Mouse (Mus musculus): ENCODE results near the gene Smoc1.

Gene Smoc1

GRCm38 (mm10) chr12:81026995-81027942 is 661 bp downstream of the Smoc1 start:
- DNase-seq: peak; percentile 24

- no peak for DNase-seq
These were observed 1.8 kb downstream of the Smoc1 start for GRCm38 (mm10) chr12:81028291-81028920.

GRCm38 (mm10) chr12:81029731-81030130 is 3.1 kb downstream of the Smoc1 start:
- DNase-seq: no peak

GRCm38 (mm10) chr12:81031579-81031978 is 5.0 kb downstream of the Smoc1 start:
- no peak for DNase-seq

- no peak for DNase-seq
These were observed 6.9 kb downstream of the Smoc1 start for GRCm38 (mm10) chr12:81033389-81034041.

GRCm38 (mm10) chr12:81034042-81034417 is 7.4 kb downstream of the Smoc1 start:
- no peak for DNase-seq

GRCm38 (mm10) chr12:81035850-81036249 is 9.2 kb downstream of the Smoc1 start:
- no peak for DNase-seq

- DNase-seq: no peak
These were observed 17.0 kb downstream of the Smoc1 start for GRCm38 (mm10) chr12:81043616-81044015.

GRCm38 (mm10) chr12:81046926-81047325 is 20.3 kb downstream of the Smoc1 start:
- peak; percentile 40 for DNase-seq

GRCm38 (mm10) chr12:81049661-81050060 is 23.1 kb downstream of the Smoc1 start:
- no peak for DNase-seq

GRCm38 (mm10) chr12:81055000-81055705 is 28.5 kb downstream of the Smoc1 start:
- no peak for DNase-seq

GRCm38 (mm10) chr12:81055811-81056210 is 29.2 kb downstream of the Smoc1 start:
- no peak for DNase-seq

GRCm38 (mm10) chr12:81057619-81058018 is 31.0 kb downstream of the Smoc1 start:
- DNase-seq: no peak

GRCm38 (mm10) chr12:81058561-81058960 is 32.0 kb downstream of the Smoc1 start:
- no peak for DNase-seq

GRCm38 (mm10) chr12:81061831-81062361 is 35.3 kb downstream of the Smoc1 start:
- no peak for DNase-seq

GRCm38 (mm10) chr12:81063336-81063955 is 36.8 kb downstream of the Smoc1 start:
- no peak for DNase-seq

- DNase-seq: no peak
These were observed 47.5 kb downstream of the Smoc1 start for GRCm38 (mm10) chr12:81074139-81074538.

- DNase-seq: no peak
These were observed 48.3 kb downstream of the Smoc1 start for GRCm38 (mm10) chr12:81074941-81075340.

GRCm38 (mm10) chr12:81077953-81078646 is 51.5 kb downstream of the Smoc1 start:
- no peak for DNase-seq

GRCm38 (mm10) chr12:81080345-81080744 is 53.7 kb downstream of the Smoc1 start:
- DNase-seq: no peak

- DNase-seq: no peak
These were observed 54.4 kb downstream of the Smoc1 start for GRCm38 (mm10) chr12:81081031-81081430.

- no peak for DNase-seq
These were observed 56.5 kb downstream of the Smoc1 start for GRCm38 (mm10) chr12:81083146-81083545.

Measured in cerebellum, adult 8-10 months (tissue).